Mouse (Mus musculus): ENCODE data around the gene Clspn.

DNA sequence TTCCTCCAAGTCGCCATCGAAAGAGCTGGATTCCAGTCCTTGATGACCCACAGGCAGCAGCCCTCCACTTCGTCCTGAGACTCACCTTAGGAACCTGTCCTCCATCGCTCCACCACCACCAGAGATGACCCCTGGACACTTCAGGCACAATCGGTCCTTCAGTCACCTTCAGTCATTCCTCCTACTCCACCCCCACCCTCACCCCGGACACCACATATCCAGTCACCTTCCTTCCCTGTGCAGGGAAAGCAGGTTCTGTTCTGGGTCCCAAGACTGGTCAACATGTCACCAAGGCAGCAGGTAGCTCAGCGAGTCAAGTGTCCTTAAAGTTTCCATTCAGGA, 23.0 kb upstream of the Clspn start:
- TF ChIP-seq CTCF (IDR thresholded peaks at IDR 0.05; ENCODE audit: control insufficient read depth, insufficient read depth, insufficient read length), result no peak
- no peak for TF ChIP-seq MYOG (IDR thresholded peaks at IDR 0.05; ENCODE audit: control insufficient read depth, extremely low read depth, insufficient read length)
- no peak for TF ChIP-seq MYOD1 (IDR thresholded peaks at IDR 0.05; ENCODE audit: control insufficient read depth, insufficient read length, low read depth)
- TF ChIP-seq USF1 (IDR thresholded peaks at IDR 0.05; ENCODE audit: low read depth), result no peak
- TF ChIP-seq CEBPB (IDR thresholded peaks at IDR 0.05; ENCODE audit: low read depth), result no peak
- no peak for TF ChIP-seq MAX (IDR thresholded peaks at IDR 0.05)
- TF ChIP-seq FOSL1 (IDR thresholded peaks at IDR 0.05; ENCODE audit: insufficient read depth, low read length, poor library complexity, severe bottlenecking), result no peak
